13 mouse cellular contexts compared by ENCODE assay signal in the genomic region with DNA sequence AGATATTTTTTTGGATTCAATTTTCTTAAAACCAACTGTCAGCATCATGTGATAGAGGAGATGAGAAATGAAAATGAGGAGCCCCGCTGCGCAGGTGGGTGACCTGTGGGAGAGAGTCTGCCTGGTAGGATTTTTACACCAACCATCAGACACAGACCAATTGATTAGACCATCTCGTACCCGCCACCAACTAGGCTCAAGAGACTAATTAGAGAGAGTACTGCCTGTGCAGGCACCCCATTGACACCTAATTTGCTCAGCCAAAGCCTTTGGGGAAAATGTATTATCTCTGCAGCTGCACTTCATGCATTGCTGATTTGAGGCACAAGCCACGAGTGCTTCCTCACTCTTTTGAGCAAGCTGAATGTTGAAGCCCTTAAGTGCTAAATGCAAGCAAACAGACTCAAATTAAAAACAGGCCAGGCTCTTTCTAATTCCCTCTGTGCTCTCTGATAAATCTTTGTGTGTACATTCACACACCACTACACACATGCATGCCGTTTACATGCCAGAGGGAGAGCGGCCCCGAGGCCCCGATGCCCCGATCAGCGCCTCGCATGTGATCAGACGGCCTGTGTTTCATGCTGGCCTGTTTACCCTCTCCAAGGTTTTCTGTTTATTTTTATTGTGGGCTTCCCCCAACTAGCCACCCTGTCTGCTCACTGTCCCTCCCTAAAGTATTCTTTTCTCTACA. TPM values are rescaled to one million over a fixed set of nuclear protein-coding genes. Genes with fewer than 3 reads are reported as not detected.
DNase-seq lines count a peak whose midpoint lies in the region; ATAC-seq and TF ChIP-seq lines count a peak whose summit lies in the region.
"Had no signal": no experiment of that assay in that cellular context is flagged by ENCODE, and none has a peak within 500 bp of the region (broad histone marks: within the 10 kb centered on the region; RNA-seq: fewer than 3 reads in every experiment).

No protein-coding gene starts in this region.

- no peak for TF ChIP-seq CTCF in hindbrain, postnatal 0 days (IDR thresholded peaks at IDR 0.05; ENCODE audit: low read depth)

- no peaks in the 10 kb centered on the region for H3K27me3 ChIP-seq in forebrain, embryonic 11.5 days (ENCODE audit: control insufficient read depth, insufficient read depth, low read length)
- no peaks in the 10 kb centered on the region for H3K27me3 ChIP-seq in hindbrain, postnatal 0 days (ENCODE audit: insufficient read depth, low read length)
- no peaks in the 10 kb centered on the region for H3K27me3 ChIP-seq in neural tube, embryonic 14.5 days (ENCODE audit: control insufficient read depth, insufficient read depth, low read length)
- H3K27me3 ChIP-seq: embryonic facial prominence, embryonic 12.5 days had no signal

- H3K4me3 ChIP-seq in forebrain, embryonic 11.5 days (ENCODE audit: low read depth, low read length), result no peak overlapping the region
- no peak overlapping the region for H3K4me3 ChIP-seq in hindbrain, postnatal 0 days (ENCODE audit: low read length)
- H3K4me3 ChIP-seq in neural tube, embryonic 14.5 days (ENCODE audit: low read depth, low read length), result no peak overlapping the region
- H3K4me3 ChIP-seq: embryonic facial prominence, embryonic 12.5 days; left cerebral cortex, adult 2 months had no signal

- WGBS in forebrain, embryonic 11.5 days, result 15% methylated on average over 13 of the region's 13 CpGs
- 45% methylated on average over 13 of the region's 13 CpGs for WGBS in hindbrain, postnatal 0 days
- WGBS in neural tube, embryonic 14.5 days, result 31% methylated on average over 13 of the region's 13 CpGs

- H3K4me2 ChIP-seq in forebrain, embryonic 11.5 days (ENCODE audit: low read depth, low read length, severe bottlenecking), result peak overlapping the region; percentile 12; the same call in 1 of the 2 replicates
- H3K4me2 ChIP-seq in hindbrain, postnatal 0 days (ENCODE audit: low read depth, low read length), result no peak overlapping the region
- no peak overlapping the region for H3K4me2 ChIP-seq in neural tube, embryonic 14.5 days (ENCODE audit: low read depth, low read length)
- H3K4me2 ChIP-seq: embryonic facial prominence, embryonic 12.5 days had no signal

- peak overlapping the region; percentile 71 for H3K27ac ChIP-seq in forebrain, embryonic 11.5 days (ENCODE audit: low read depth, low read length)
- 0 out of 2 replicates have a peak overlapping the region, but pooled peaks have one; percentile 1 for H3K27ac ChIP-seq in hindbrain, postnatal 0 days
- H3K27ac ChIP-seq in neural tube, embryonic 14.5 days (ENCODE audit: low read depth, low read length), result no peak overlapping the region
- H3K27ac ChIP-seq: embryonic facial prominence, embryonic 12.5 days; left cerebral cortex, adult 2 months had no signal

- no peaks in the 10 kb centered on the region for H3K9me3 ChIP-seq in forebrain, embryonic 11.5 days (ENCODE audit: control insufficient read depth, low read length)
- no peaks in the 10 kb centered on the region for H3K9me3 ChIP-seq in hindbrain, postnatal 0 days (ENCODE audit: low read length)
- no peaks in the 10 kb centered on the region for H3K9me3 ChIP-seq in neural tube, embryonic 14.5 days (ENCODE audit: control insufficient read depth, low read length)
- H3K9me3 ChIP-seq: embryonic facial prominence, embryonic 12.5 days had no signal

- peak; percentile 87 for ATAC-seq in forebrain, embryonic 11.5 days (replicated peaks; ENCODE audit: low FRiP score)
- ATAC-seq in hindbrain, postnatal 0 days, result peak; percentile 69
- ATAC-seq in neural tube, embryonic 14.5 days (ENCODE audit: low read depth), result peak; percentile 89

- no peak overlapping the region for H3K9ac ChIP-seq in forebrain, embryonic 11.5 days (ENCODE audit: low read length)
- H3K9ac ChIP-seq in hindbrain, postnatal 0 days (replicated peaks; ENCODE audit: low read length), result no peak overlapping the region
- H3K9ac ChIP-seq in neural tube, embryonic 14.5 days (replicated peaks; ENCODE audit: low read depth, low read length), result no peak overlapping the region
- H3K9ac ChIP-seq: embryonic facial prominence, embryonic 12.5 days had no signal

- peak; percentile 23 for DNase-seq in cerebellum, adult 9-11 months
- no peak for DNase-seq in cerebellum, postnatal 4 days (ENCODE audit: low spot score in 2 of 2)
- peak; percentile 67 for DNase-seq in forebrain, embryonic 11.5 days (ENCODE audit: low spot score)
- peak; percentile 53 for DNase-seq in hindbrain, postnatal 0 days (ENCODE audit: low spot score)
- DNase-seq in frontal cortex, postnatal 10 days (ENCODE audit: low spot score in 2 of 2), result no peak
- no peak for DNase-seq in thymus, postnatal 0 days (ENCODE audit: low spot score)
- DNase-seq in kidney, adult 18-20 months, result no peak
- DNase-seq: kidney, postnatal 14 days; thymus, postnatal 14 days had no signal

- H3K36me3 ChIP-seq in forebrain, embryonic 11.5 days (ENCODE audit: control insufficient read depth, insufficient read depth, low read length), result no peaks in the 10 kb centered on the region
- H3K36me3 ChIP-seq in hindbrain, postnatal 0 days (ENCODE audit: insufficient read depth, low read length), result no peaks in the 10 kb centered on the region
- H3K36me3 ChIP-seq in neural tube, embryonic 14.5 days (ENCODE audit: control insufficient read depth, insufficient read depth, low read length), result no peaks in the 10 kb centered on the region
- H3K36me3 ChIP-seq: embryonic facial prominence, embryonic 12.5 days had no signal

- no peaks in the 10 kb centered on the region for H3K4me1 ChIP-seq in forebrain, embryonic 11.5 days (replicated peaks; ENCODE audit: control insufficient read depth, insufficient read depth, low read length)
- H3K4me1 ChIP-seq in hindbrain, postnatal 0 days (ENCODE audit: insufficient read depth, low read length), result peaks cover 3% of the 10 kb centered on the region; the same call in 1 of the 2 replicates
- H3K4me1 ChIP-seq in neural tube, embryonic 14.5 days (ENCODE audit: control insufficient read depth, insufficient read depth, low read length), result no peaks in the 10 kb centered on the region

RNA-seq across cellular contexts. Expression of a gene that starts 54.3 kb away (rescaled TPM):
- polyA plus RNA-seq in forebrain, embryonic 11.5 days (2014; fragmentation: Nextera tagmentation; extraction: Ambion mirVana), result 35.0 and 36.4 TPM in 2 replicates
- total RNA-seq in hindbrain, postnatal 0 days (2014; rRNA removed), result 59.9 and 65.8 TPM in 2 replicates
- 7.1 and 8.1 TPM in 2 replicates for polyA plus RNA-seq in hindbrain, postnatal 0 days (2015; fragmentation: Nextera tagmentation; extraction: Ambion mirVana)
- polyA plus RNA-seq in neural tube, embryonic 14.5 days (2014; fragmentation: Nextera tagmentation; extraction: Ambion mirVana), result 8.1 and 11.5 TPM in 2 replicates
- polyA plus RNA-seq in thymus, postnatal 0 days (2015; fragmentation: Nextera tagmentation; extraction: Ambion mirVana), result 1.9 TPM in 2 replicates
- total RNA-seq: MEL had no signal

Comparison
In these comparisons a context has a peak if more than half of its experiments do, and no peak if none do; other contexts are left out.
1. DNase-seq: peak in cerebellum, adult 9-11 months (single experiment), forebrain, embryonic 11.5 days (single experiment) and hindbrain, postnatal 0 days (single experiment); none in cerebellum, postnatal 4 days (0 of 2), frontal cortex, postnatal 10 days (0 of 2), thymus, postnatal 0 days (single experiment) and kidney, adult 18-20 months (single experiment).
2. Peak in every context shown above with its lines, with median percentiles within 50 percentile points of each other: ATAC-seq.